Mouse (Mus musculus): ENCODE measurements around the gene Ms4a1.
"Not testable (repeated sequence)": the region's sequence is repeated elsewhere in the genome, so short reads cannot be mapped to it uniquely, and the experiment has no call there.

The Ms4a1 gene

DNA sequence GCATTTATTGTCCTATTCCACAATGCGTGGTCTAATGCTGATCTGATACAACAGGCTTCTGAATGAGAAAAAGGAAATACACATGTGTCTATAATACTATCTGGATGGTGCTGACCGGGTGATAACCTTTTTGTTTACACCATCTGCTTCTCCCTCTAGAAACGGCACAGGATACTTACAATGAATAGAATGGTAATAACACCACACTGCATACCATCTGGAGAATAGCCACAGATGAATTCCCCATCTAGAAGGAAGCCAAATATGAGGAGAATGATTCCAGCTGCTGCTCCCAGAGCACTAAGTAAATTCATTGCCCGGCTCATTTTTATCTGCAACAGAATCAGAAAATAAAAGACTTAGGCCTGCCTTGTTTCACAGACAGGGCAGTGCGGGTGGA is 10.4 kb upstream of the Ms4a1 start:
- no peaks in the 10 kb centered on the region for H3K27me3 ChIP-seq (ENCODE audit: insufficient read depth, low read length)
- no peak for TF ChIP-seq POU5F1 (IDR thresholded peaks at IDR 0.05; ENCODE audit: borderline replicate concordance, low read length)
- no peak for TF ChIP-seq CTCF (conservative IDR thresholded peaks at IDR 0.05; ENCODE audit: low read length)
- no peak for TF ChIP-seq NANOG (IDR thresholded peaks at IDR 0.05; ENCODE audit: borderline replicate concordance, low read length)
- peaks cover 12% of the 10 kb centered on the region for H3K4me1 ChIP-seq (replicated peaks; ENCODE audit: low read depth, low read length)
- H3K9me3 ChIP-seq (ENCODE audit: low read length), result no peaks in the 10 kb centered on the region
- no peak overlapping the region for H3K4me3 ChIP-seq (replicated peaks; ENCODE audit: low read length)
- H3K36me3 ChIP-seq (ENCODE audit: insufficient read depth, low read length), result no peaks in the 10 kb centered on the region

DNA sequence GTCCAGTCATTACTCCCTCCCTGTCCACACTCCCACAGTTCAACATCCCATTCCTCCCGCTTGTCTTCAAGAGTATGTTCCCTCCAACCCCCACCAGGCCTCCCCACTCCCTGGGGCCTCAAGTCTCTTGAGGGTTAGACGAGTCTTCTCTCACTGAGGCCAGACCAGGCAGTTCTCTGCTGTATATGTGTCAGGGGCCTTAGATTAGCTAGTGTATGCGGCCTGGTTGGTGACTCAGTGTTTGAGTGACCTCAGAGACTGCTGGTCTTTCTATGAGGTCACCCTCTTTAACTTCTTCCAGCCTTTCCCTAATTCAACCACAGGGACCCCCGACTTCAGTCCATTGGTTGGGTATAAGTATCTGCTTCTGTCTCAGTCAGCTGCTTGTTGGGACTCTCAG is 915 bp upstream of the Ms4a1 start:
- Histone ChIP-seq H3K36me3 (ENCODE audit: insufficient read depth, low read length) (no peaks in the 10 kb centered on the region), H3K4me1 (replicated peaks; ENCODE audit: low read depth, low read length) (no peaks in the 10 kb centered on the region), H3K4me3 (replicated peaks; ENCODE audit: low read length) (no peak overlapping the region), H3K27me3 (ENCODE audit: insufficient read depth, low read length) (no peaks in the 10 kb centered on the region; the same call in 1 of the 2 replicates), H3K9me3 (ENCODE audit: low read length) (no peaks in the 10 kb centered on the region)
- no peak for TF ChIP-seq POU5F1 (IDR thresholded peaks at IDR 0.05; ENCODE audit: borderline replicate concordance, low read length)
- TF ChIP-seq CTCF (conservative IDR thresholded peaks at IDR 0.05; ENCODE audit: low read length), result no peak
- no peak for TF ChIP-seq NANOG (IDR thresholded peaks at IDR 0.05; ENCODE audit: borderline replicate concordance, low read length)

DNA sequence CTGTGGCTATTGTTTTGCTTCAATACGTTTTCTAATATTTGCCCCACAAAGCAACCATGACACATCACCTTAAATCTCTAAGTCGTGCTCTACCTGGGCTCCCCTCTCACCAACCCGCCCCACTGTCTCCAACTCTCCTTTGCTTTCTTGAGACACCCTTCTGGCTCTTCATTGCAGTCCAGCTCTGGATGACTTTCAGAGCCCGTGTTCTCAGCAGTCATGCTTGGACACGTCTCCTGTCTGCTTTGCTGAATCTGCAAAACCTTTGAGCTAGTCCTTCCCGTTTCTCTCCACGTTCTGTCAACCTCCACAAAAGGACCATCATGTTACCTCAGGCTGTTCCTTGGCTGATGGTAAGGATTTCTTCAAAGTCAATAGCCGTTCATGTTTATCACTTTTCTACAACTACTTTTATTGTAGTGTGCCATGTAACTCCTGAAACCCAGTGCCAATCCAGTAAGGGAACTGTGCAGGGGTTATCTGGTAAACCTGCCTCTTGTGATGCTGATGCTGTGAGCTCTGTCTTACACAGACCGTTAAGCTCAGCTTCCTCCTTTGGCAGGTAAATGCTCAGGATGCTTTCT is 1.3 kb downstream of the Ms4a1 start:
- Histone ChIP-seq H3K9me3 (ENCODE audit: low read length) (no peaks in the 10 kb centered on the region), H3K27me3 (ENCODE audit: insufficient read depth, low read length) (no peaks in the 10 kb centered on the region; the same call in 1 of the 2 replicates)
- no peak for TF ChIP-seq POU5F1 (IDR thresholded peaks at IDR 0.05; ENCODE audit: borderline replicate concordance, low read length)
- TF ChIP-seq CTCF (conservative IDR thresholded peaks at IDR 0.05; ENCODE audit: low read length), result no peak
- no peak for TF ChIP-seq NANOG (IDR thresholded peaks at IDR 0.05; ENCODE audit: borderline replicate concordance, low read length)

DNA sequence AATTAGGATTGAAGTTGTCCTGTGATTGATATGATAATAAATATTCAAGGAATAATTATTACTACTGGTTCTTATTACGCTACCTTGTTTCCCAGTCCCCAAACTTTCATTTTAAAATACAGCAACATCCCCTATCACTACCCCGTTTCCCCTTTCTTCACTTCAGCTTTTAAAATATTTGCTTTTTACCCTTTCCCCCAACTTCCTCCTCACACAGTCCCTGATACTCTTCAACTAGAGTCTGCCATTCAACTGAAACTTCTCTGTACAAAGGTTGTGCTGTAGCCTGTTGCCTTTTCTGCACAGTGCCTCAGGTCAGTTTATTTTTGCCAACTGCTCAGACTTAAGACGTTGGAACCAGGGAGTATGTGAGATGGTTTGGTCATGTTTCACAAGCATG is 2.5 kb downstream of the Ms4a1 start:
- no peaks in the 10 kb centered on the region for H3K36me3 ChIP-seq (ENCODE audit: insufficient read depth, low read length)
- no peak overlapping the region for H3K4me3 ChIP-seq (replicated peaks; ENCODE audit: low read length)
- no peaks in the 10 kb centered on the region; the same call in 1 of the 2 replicates for H3K27me3 ChIP-seq (ENCODE audit: insufficient read depth, low read length)
- TF ChIP-seq CTCF (conservative IDR thresholded peaks at IDR 0.05; ENCODE audit: low read length), result no peak
- TF ChIP-seq NANOG (IDR thresholded peaks at IDR 0.05; ENCODE audit: borderline replicate concordance, low read length), result no peak
- H3K9me3 ChIP-seq (ENCODE audit: low read length), result no peaks in the 10 kb centered on the region
- no peaks in the 10 kb centered on the region for H3K4me1 ChIP-seq (replicated peaks; ENCODE audit: low read depth, low read length)

More for the DNA sequence above, 1.3 kb downstream of the Ms4a1 start:
- H3K36me3 ChIP-seq (ENCODE audit: insufficient read depth, low read length), result no peaks in the 10 kb centered on the region
- no peak overlapping the region for H3K4me3 ChIP-seq (replicated peaks; ENCODE audit: low read length)
- H3K4me1 ChIP-seq (replicated peaks; ENCODE audit: low read depth, low read length), result no peaks in the 10 kb centered on the region

DNA sequence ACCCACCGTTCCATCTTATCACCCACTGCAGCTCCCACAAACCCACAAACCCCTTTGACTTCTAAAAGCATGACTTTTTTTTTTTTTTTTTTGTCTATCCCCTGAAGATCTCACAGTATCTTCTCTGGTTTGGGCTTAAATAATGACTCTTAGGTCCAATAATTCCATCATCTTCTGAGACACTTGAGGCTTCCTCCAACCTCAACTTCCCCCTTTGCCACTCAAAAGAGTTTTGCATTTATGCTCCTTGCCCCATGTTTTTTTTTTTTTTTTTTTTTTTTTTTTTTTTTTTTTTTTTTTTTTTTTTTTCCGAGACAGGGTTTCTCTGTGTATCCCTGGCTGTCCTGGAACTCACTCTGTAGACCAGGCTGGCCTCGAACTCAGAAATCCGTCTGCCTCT is 3.1 kb downstream of the Ms4a1 start:
- H3K36me3 ChIP-seq (ENCODE audit: insufficient read depth, low read length); H3K27me3 ChIP-seq (ENCODE audit: insufficient read depth, low read length); H3K9me3 ChIP-seq (ENCODE audit: low read length); H3K4me3 ChIP-seq (replicated peaks; ENCODE audit: low read length); H3K4me1 ChIP-seq (replicated peaks; ENCODE audit: low read depth, low read length): not testable (repeated sequence)

DNA sequence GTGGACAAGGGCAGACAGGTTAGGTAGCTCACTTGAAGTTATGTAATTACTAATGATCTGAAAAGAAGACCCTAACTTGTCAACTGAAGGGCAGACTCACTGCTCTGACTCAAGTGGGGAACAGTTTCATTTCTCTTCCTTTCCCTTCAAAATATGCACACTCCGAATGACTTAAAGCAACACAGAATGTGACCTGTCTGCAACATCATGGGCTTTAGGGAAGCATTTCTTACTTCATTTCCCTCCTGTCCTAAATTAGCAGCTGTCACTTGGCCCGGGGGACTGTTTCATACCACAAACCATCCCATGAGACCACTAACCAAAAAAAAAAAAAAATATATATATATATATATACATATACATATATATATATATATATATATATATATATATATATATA is 4.5 kb downstream of the Ms4a1 start:
- Histone ChIP-seq H3K36me3 (ENCODE audit: insufficient read depth, low read length) (no peaks in the 10 kb centered on the region), H3K9me3 (ENCODE audit: low read length) (no peaks in the 10 kb centered on the region), H3K4me1 (replicated peaks; ENCODE audit: low read depth, low read length) (no peaks in the 10 kb centered on the region), H3K27me3 (ENCODE audit: insufficient read depth, low read length) (no peaks in the 10 kb centered on the region; the same call in 1 of the 2 replicates), H3K4me3 (replicated peaks; ENCODE audit: low read length) (no peak overlapping the region)
- TF ChIP-seq CTCF (conservative IDR thresholded peaks at IDR 0.05; ENCODE audit: low read length) (no peak), POU5F1 (IDR thresholded peaks at IDR 0.05; ENCODE audit: borderline replicate concordance, low read length) (no peak), NANOG (IDR thresholded peaks at IDR 0.05; ENCODE audit: borderline replicate concordance, low read length) (no peak)

DNA sequence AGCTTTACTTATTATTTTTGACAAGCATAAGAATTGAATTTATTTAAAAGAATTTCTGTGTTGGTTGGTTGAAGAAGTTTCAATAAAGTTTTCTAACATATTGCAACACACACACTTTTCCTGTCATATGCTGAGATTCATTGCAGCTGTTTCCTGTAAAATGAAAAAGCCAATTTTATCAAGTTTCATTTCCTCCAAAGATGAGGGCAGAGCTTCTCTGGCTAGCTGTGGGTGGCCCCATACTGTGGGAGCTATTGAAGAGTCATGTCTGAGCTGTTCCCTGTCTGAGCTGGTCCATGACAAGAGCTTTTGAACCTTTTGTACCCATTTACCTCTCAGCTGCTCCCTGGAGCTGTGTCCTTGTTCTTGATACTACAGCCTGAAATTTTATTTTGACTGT is 21.8 kb downstream of the Ms4a1 start:
- Histone ChIP-seq H3K36me3 (ENCODE audit: insufficient read depth, low read length) (no peaks in the 10 kb centered on the region), H3K4me1 (replicated peaks; ENCODE audit: low read depth, low read length) (0 out of 2 replicates have a peak, but pooled peaks cover 7% of the 10 kb centered on the region), H3K27me3 (ENCODE audit: insufficient read depth, low read length) (no peaks in the 10 kb centered on the region), H3K4me3 (replicated peaks; ENCODE audit: low read length) (no peak overlapping the region), H3K9me3 (ENCODE audit: low read length) (no peaks in the 10 kb centered on the region)
- TF ChIP-seq CTCF (conservative IDR thresholded peaks at IDR 0.05; ENCODE audit: low read length) (no peak), NANOG (IDR thresholded peaks at IDR 0.05; ENCODE audit: borderline replicate concordance, low read length) (no peak), POU5F1 (IDR thresholded peaks at IDR 0.05; ENCODE audit: borderline replicate concordance, low read length) (no peak)

DNA sequence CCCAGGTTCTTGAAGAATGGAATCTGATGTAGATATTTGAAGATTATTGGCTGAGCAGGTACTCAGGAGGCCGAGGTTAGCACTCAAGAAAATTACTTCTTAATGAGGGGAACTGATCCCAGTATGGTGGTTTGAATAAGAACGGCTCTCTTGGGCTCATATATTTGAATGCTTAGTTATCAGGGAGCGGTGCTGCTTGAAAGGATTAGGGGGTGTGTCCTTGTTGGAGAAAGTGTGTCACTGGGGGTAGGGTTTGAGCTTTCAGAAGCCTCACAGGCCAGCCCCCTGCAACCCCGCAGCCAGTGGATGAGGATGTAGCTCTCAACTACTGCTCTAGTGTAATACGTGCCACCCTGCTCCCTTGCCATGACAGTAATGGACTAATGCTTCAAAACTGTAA is 23.5 kb downstream of the Ms4a1 start:
- TF ChIP-seq POU5F1 (IDR thresholded peaks at IDR 0.05; ENCODE audit: borderline replicate concordance, low read length) (no peak), NANOG (IDR thresholded peaks at IDR 0.05; ENCODE audit: borderline replicate concordance, low read length) (no peak), CTCF (conservative IDR thresholded peaks at IDR 0.05; ENCODE audit: low read length) (no peak)
- H3K4me3 ChIP-seq (replicated peaks; ENCODE audit: low read length), result no peak overlapping the region
- no peaks in the 10 kb centered on the region for H3K27me3 ChIP-seq (ENCODE audit: insufficient read depth, low read length)
- 0 out of 2 replicates have a peak, but pooled peaks cover 7% of the 10 kb centered on the region for H3K4me1 ChIP-seq (replicated peaks; ENCODE audit: low read depth, low read length)
- H3K36me3 ChIP-seq (ENCODE audit: insufficient read depth, low read length), result no peaks in the 10 kb centered on the region
- no peaks in the 10 kb centered on the region for H3K9me3 ChIP-seq (ENCODE audit: low read length)

DNA sequence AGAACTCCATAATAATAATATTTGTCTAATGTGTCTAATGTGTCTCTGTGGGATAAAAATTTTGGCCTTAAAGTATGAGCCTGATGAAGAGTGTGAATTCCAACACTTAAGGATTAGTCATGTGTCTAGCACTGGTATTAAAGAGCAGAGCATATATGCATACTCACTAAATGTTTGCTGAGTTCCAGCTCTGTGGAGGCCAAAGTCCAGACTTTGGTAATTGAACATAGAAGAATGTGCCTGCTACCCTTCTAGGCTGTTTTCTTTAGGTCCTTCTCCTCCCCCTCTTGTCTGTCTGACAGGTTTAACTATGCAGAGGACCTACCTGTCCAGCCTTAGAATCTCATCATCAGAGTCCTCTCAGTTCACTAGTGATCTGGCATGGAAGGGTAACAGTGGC is 30.2 kb downstream of the Ms4a1 start:
- H3K36me3 ChIP-seq (ENCODE audit: insufficient read depth, low read length), result no peaks in the 10 kb centered on the region
- H3K9me3 ChIP-seq (ENCODE audit: low read length), result no peaks in the 10 kb centered on the region
- H3K4me1 ChIP-seq (replicated peaks; ENCODE audit: low read depth, low read length), result no peaks in the 10 kb centered on the region
- TF ChIP-seq POU5F1 (IDR thresholded peaks at IDR 0.05; ENCODE audit: borderline replicate concordance, low read length) (no peak), NANOG (IDR thresholded peaks at IDR 0.05; ENCODE audit: borderline replicate concordance, low read length) (no peak), CTCF (conservative IDR thresholded peaks at IDR 0.05; ENCODE audit: low read length) (no peak)
- no peak overlapping the region for H3K4me3 ChIP-seq (replicated peaks; ENCODE audit: low read length)
- no peaks in the 10 kb centered on the region for H3K27me3 ChIP-seq (ENCODE audit: insufficient read depth, low read length)

Data from E14TG2a.4 (cell line).